Mouse (Mus musculus) 3T3-L1 (cell line): ENCODE results near the gene Mtmr14.

Experiments
- DNase-seq: peaks from one replicate; pipeline ENCODE4 v3.0.0-alpha.2; 2015; ENCODE audit warnings: low read depth, low spot score

Gene Mtmr14

DNA sequence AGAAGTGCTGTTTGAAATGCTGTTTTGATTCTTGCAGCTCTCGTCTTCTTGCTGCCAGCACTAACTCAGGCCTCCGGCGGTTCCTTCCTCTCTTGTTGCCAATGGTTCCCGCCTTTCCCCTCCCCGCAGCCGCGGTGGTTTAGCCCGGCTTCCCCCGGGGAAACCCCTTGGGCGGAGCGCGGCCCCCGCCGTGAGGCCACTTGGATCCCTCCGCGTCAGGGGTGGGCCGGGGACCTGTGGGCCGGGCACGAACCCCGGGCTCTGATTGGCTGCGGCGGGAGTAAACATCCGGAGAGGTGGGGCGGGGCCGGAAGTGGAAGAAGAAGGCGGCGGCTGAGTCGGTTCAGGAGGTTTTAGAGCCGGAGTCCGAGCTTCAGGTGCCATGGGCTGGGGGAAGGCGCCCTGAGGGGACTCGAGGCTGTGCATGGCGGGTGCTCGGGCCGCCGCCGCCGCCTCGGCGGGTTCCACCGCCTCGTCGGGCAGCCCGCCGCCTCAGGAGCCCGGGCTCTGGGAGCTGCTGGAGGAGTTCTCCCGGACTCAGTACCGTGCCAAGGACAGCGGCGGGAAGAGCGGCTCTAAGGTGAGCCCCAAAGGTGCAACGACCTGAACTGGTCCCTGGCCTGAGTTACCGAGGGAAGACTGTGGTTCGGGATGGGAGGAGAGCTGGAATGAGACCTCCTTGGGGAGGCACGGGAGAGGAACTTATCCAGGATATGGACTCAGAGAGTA is at the start of gene Mtmr14:
Mtmr14 (plus strand) TSS at position 302 of the 729 bp plus-strand sequence.
- peak; percentile 97 for DNase-seq

DNA sequence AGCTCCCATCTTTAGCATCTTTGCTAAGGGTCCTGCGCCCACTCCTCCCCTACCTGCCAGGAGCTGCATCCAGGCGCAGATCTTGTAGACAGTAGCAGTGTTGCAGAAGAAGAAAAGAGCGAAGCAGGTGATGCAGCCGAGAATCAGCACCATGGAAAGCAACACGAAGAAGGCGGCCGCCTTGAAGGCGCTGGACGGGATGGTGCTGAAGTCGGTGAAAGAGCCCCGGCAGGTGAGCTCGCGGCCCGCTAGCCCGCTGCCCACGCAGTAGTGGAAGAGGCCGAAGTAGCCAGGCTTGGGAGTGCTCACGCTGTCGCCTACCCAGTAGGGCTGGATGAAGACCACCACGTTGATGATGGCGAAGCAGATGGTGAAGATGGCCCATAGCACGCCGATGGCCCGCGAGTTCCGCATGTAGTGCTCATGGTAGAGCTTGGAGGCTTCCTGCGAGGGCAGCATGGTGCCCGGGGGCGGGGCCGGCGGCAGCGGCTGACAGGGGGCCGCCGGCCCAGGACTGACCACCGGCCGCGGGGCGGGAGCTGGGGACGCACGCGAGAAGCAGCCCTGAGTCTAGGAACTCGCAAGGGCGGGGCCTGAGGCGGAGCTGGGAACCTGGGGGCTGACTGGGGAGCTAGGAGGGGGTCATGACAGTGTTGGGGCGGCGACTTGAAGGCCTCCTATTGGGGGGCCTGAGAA is 43.7 kb upstream of the Mtmr14 start:
- DNase-seq, result no peak

- DNase-seq, result no peak
Observed at GRCm38 (mm10) chr6:113194517-113194840, 43.2 kb upstream of the Mtmr14 start.

- DNase-seq, result no peak
Observed at GRCm38 (mm10) chr6:113194841-113195595, 42.6 kb upstream of the Mtmr14 start, which contains the start of gene Lhfpl4. Gene Lhfpl4 (minus strand): TSS chr6:113195384.

DNA sequence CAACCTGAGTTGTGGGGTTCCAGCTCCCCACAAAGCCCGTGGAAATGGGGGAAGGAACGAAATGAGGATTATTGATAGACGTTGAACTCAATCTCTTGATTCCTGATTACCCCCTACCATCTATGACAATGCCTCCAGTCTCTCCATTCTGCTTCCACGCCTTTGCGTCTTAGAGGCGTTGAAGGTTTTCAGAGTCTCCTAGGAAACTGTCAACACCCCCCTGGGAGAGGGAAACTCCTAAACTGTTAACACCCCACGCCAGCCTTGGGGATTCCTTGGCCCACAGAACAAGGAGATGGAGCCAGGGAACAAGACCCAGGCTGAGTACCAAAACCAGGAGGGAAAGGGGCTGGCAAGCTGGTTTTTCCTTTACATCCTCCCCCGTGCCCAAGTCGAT is 42.0 kb upstream of the Mtmr14 start:
- no peak for DNase-seq

DNA sequence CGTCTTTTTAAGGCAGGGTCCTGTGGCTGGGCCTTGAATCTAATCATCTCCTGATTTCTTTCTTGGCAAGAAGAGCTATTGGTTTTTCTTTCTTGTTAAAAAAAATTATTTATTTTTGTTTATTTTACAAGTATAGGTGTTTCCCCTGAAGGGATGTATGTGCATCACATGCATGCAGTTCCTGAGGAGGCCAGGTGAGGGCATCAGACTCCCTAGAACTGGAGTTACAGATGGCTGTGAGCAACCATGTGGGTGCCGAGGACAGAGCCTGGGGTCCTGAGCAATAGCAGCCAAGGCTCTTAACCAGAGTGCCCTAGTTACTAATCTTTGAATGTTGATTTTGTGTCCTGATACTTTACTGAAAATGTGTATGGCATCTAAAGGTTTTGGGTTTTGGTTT is 21.4 kb upstream of the Mtmr14 start:
- DNase-seq, result no peak

DNA sequence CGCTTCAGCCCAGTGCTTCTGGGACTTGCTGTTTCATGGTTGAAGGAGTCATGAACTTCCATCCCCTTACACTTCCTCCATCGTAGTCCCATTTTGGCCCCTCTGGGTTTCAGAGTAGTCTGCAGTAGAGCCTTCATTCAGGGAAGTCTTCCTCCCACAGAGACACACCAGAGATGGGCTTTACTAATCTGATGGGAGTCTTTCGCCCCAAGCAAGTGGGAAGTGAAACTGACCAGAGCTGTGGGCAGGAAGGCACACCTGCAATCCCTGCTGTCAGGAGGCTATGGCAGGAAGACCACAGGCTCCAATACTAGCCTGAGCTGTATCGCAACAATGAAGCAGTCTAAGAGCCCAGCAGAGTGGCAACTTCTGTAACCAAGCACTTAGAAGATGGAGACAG is 11.8 kb upstream of the Mtmr14 start:
- no peak for DNase-seq

DNA sequence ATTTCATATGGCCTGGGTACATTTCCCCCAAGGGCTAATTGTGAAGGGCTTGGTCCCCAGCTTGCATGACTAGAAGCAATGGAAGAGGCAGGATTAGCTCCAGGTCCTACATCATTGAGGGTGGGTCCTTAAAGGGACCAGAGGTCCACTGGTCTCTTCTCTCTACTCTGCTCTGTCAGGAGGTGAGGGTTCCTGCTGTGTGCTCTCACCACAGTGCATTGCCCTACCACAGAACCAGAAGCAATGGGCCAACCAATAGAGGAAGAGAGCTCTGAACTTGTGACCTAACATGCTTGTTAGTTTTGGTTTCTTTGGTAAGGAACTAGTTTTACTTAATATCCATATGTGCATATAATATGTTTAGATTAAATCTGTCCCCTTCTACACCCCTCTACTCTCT is 10.9 kb upstream of the Mtmr14 start:
- DNase-seq, result no peak

GRCm38 (mm10) chr6:113235141-113235540 is 2.5 kb upstream of the Mtmr14 start:
- DNase-seq, result no peak

GRCm38 (mm10) chr6:113238442-113238841 is 799 bp downstream of the Mtmr14 start:
- DNase-seq, result peak; percentile 46

- no peak for DNase-seq
Observed at GRCm38 (mm10) chr6:113242753-113243152, 5.1 kb downstream of the Mtmr14 start.

DNA sequence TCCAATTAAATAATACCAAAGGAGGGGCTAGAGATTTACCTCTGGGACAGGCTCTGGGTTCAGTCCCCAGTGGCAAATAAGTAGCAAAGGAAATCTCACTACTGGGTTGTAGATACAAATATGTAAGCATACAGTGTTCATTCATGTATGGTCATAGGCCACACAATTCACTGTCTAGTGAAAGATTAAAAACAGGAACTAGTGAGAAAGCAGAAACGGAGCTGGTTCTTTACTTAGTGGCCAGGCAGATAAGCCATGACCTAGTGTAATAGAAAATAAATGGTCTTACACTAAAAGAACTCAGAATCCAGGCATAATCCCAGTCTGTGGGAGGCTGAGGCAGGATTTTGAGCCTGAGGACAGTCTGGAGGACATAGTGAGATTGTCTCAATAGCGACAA is 7.9 kb downstream of the Mtmr14 start:
- DNase-seq, result no peak

- no peak for DNase-seq
Observed at GRCm38 (mm10) chr6:113250786-113251185, 13.1 kb downstream of the Mtmr14 start.

- peak; percentile 45 for DNase-seq
Observed at GRCm38 (mm10) chr6:113251921-113252320, 14.3 kb downstream of the Mtmr14 start.

GRCm38 (mm10) chr6:113254899-113255298 is 17.3 kb downstream of the Mtmr14 start:
- peak; percentile 37 for DNase-seq

DNA sequence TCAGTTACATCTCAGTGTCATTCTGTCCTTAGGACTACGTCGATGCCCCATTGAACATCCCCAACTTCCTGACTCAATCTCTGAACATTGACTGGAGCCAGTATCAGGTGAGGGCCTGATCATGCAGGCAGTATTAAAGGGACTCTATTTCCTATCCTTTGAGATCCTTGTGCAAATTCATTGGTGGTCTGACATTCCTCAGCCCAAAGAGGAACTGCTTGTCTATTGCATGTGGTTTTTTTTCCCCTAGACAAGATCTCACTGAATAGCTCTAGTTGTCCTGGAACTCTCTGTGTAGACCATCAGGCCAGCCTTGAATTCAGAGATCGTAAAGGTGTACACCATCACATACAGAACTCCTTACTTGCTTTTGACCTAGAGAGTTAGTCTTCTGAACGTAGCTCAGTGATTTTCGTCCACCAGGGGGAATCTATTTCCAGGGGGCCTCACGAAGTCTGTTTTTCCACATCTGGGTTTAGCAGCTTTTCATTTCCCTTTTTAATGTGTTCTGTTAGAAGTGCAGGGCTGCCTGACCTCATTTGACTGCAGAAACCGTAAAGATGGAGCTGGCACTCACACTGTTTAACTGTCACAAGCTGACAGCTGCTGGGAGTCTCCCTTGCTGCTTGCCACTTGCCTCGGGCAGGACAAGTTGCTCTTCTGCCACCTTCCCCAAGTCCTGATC is 23.7 kb downstream of the Mtmr14 start:
- DNase-seq, result peak; percentile 14

GRCm38 (mm10) chr6:113263531-113263930 is 25.9 kb downstream of the Mtmr14 start:
- DNase-seq, result no peak

DNA sequence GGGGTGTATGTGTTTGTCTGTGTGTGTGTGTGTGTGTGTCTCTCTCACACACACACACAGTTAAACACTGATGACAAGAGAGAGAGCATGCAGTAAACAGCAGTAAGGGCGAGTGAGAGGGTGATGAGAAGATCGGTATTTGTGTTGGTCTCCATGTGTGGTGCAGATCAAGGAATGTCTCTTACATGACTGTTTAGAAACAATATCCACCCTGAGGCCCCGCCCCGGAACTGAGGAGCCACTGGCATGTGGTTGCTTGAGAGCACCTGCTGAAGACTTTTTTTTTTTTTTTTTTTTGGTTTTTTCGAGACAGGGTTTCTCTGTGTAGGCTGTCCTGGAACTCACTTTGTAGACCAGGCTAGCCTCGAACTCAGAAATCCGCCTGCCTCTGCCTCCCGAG is 26.8 kb downstream of the Mtmr14 start:
- DNase-seq, result no peak

- no peak for DNase-seq
Observed at GRCm38 (mm10) chr6:113266996-113267655, 29.5 kb downstream of the Mtmr14 start.

DNA sequence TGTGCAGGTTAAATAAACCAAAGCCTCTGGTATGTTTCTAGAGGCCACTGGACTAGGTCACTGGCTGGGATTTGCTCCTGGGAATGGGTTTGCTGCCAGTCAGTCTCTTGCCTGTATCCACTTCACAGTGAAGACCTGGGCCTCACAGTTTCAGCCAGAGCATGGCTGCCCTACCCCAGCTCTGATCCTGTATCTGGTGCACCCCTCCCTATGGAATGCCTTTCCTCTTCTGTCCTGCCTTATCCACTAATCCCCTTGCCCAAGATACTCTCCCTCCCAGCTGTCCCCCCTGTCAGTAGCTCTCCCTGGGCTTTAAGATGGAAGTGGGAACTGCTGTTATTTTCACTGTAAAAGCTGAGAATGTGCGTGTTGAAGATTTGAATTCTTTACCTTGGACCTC is 30.3 kb downstream of the Mtmr14 start:
- no peak for DNase-seq

DNA sequence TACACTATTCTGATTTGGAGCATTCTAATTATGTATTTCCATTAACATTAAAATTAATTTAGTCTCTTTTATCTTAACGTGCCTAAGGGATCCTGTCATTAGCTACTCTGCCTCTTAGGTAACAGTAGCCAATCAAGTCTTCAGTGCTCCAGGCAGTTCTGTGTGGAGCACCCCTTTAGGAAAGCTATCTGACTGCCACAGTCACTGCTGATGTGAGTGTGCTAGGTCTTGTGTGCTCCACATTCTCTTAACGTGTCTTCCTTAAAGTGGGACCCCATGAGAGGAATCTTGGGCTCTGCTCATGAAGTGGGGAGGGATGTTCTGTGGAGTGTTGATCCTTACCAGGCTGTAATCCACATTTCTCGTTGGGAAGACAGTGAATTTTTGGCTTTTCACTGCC is 34.7 kb downstream of the Mtmr14 start:
- DNase-seq, result no peak
